Mouse (Mus musculus) MEL (cell line): Measurements from ENCODE around the gene Cyp27a1. TPM values are rescaled to one million over a fixed set of nuclear protein-coding genes. Genes with fewer than 3 reads are reported as not detected.

Source experiments
- DNase-seq: peaks from one replicate; pipeline ENCODE4 v3.0.0; 2011; ENCODE audit warnings: low read depth, low spot score
- H3K27ac ChIP-seq: 2 replicates; pipeline ENCODE4 v1.5.1; 2012; ENCODE audit warnings: low read depth, mild to moderate bottlenecking, control low read depth, low read length, moderate library complexity; ENCODE audit not compliant: control insufficient read depth
- H3K27me3 ChIP-seq, 2 experiments: fragments of 150-350 bp in 1 of 2; sonication (generic) in 1 of 2; 2 replicates each; pipeline ENCODE4 v1.6.1; 2012; ENCODE audit warnings: low read length in 2 of 2, mild to moderate bottlenecking in 2 of 2, improper control_type of control experiment in 1 of 2, moderate library complexity in 1 of 2; ENCODE audit not compliant: insufficient read depth in 2 of 2, control insufficient read depth in 1 of 2
- H3K36me3 ChIP-seq, 2 experiments: 2 replicates each; pipeline ENCODE4 v1.6.1; 2012 to 2014; ENCODE audit warnings: low read length in 2 of 2, improper control_type of control experiment in 1 of 2, inconsistent platforms in 1 of 2, mild to moderate bottlenecking in 1 of 2; ENCODE audit not compliant: insufficient read depth in 2 of 2, control insufficient read depth in 1 of 2
- H3K4me1 ChIP-seq, 2 experiments: fragments of 150-350 bp in 1 of 2; sonication (generic) in 1 of 2; 2 replicates each; pipeline ENCODE4 v1.6.1; 2012; ENCODE audit warnings: low read length in 2 of 2, improper control_type of control experiment in 1 of 2, mild to moderate bottlenecking in 1 of 2; ENCODE audit not compliant: insufficient read depth in 2 of 2, control insufficient read depth in 1 of 2
- H3K4me3 ChIP-seq, 2 experiments: fragments of 150-350 bp in 1 of 2; sonication (generic) in 1 of 2; 2 replicates each; pipeline ENCODE4 v1.5.1; 2012; ENCODE audit warnings: low read depth in 2 of 2, low read length in 2 of 2, mild to moderate bottlenecking in 2 of 2, moderate library complexity in 2 of 2, control low read depth in 1 of 2, improper control_type of control experiment in 1 of 2; ENCODE audit not compliant: control insufficient read depth in 1 of 2, insufficient read depth in 1 of 2
- H3K79me2 ChIP-seq: 2 replicates; pipeline ENCODE4 v1.6.1; 2012; ENCODE audit warnings: mild to moderate bottlenecking, low read length, moderate library complexity; ENCODE audit not compliant: control insufficient read depth, poor library complexity, insufficient read depth
- H3K9ac ChIP-seq: 2 replicates; pipeline ENCODE4 v1.6.1; 2012; ENCODE audit warnings: low read depth, mild to moderate bottlenecking, control low read depth, low read length, moderate library complexity; ENCODE audit not compliant: control insufficient read depth, poor library complexity, severe bottlenecking
- H3K9me3 ChIP-seq: fragments of 150-350 bp; sonication (generic); replicated peaks from 2 replicates; pipeline ENCODE4 v1.6.1; 2012; ENCODE audit warnings: mild to moderate bottlenecking, low read length, improper control_type of control experiment, moderate library complexity; ENCODE audit not compliant: insufficient read depth
- BHLHE40 ChIP-seq: IDR thresholded peaks from 2 replicates; pipeline ENCODE4 v1.6.1; 2012; ENCODE audit warnings: low read depth, mild to moderate bottlenecking, inconsistent platforms, low read length, improper control_type of control experiment, borderline replicate concordance
- CHD1 ChIP-seq: IDR thresholded peaks from 2 replicates; pipeline ENCODE4 v1.6.1; 2012; ENCODE audit warnings: low read depth, mild to moderate bottlenecking, inconsistent platforms, low read length, improper control_type of control experiment
- CHD2 ChIP-seq: IDR thresholded peaks from 2 replicates; pipeline ENCODE4 v1.6.1; 2011; ENCODE audit warnings: low read length, improper control_type of control experiment
- E2F4 ChIP-seq: IDR thresholded peaks from 2 replicates; pipeline ENCODE4 v1.6.1; 2011; ENCODE audit warnings: low read depth, low read length, improper control_type of control experiment, borderline replicate concordance
- ETS1 ChIP-seq: IDR thresholded peaks from 2 replicates; pipeline ENCODE4 v1.6.1; 2012; ENCODE audit warnings: low read depth, mild to moderate bottlenecking, inconsistent platforms, low read length, improper control_type of control experiment, moderate library complexity
- HCFC1 ChIP-seq: IDR thresholded peaks from 2 replicates; pipeline ENCODE4 v1.6.1; 2012; ENCODE audit warnings: low read depth, mild to moderate bottlenecking, inconsistent platforms, low read length, improper control_type of control experiment, moderate library complexity
- MYB ChIP-seq: IDR thresholded peaks from 2 replicates; pipeline ENCODE4 v1.6.1; 2011; ENCODE audit warnings: mild to moderate bottlenecking, low read depth, low read length, improper control_type of control experiment
- POLR2A ChIP-seq, 2 experiments: IDR thresholded peaks; 2 replicates each; pipeline ENCODE4 v1.6.1; 2011 to 2012; ENCODE audit warnings: low read length in 2 of 2, mild to moderate bottlenecking in 2 of 2, control low read depth in 1 of 2, improper control_type of control experiment in 1 of 2, low read depth in 1 of 2, moderate library complexity in 1 of 2; ENCODE audit not compliant: control insufficient read depth in 1 of 2, insufficient read depth in 1 of 2, poor library complexity in 1 of 2
- POLR2AphosphoS5 ChIP-seq: IDR thresholded peaks from 2 replicates; pipeline ENCODE4 v1.6.1; 2012; ENCODE audit warnings: low read depth, borderline replicate concordance, mild to moderate bottlenecking, inconsistent platforms, low read length, moderate library complexity, mixed read lengths
- SMC3 ChIP-seq: IDR thresholded peaks from 2 replicates; pipeline ENCODE4 v1.6.1; 2011; ENCODE audit warnings: low read depth, low read length, improper control_type of control experiment
- TBP ChIP-seq: IDR thresholded peaks from 2 replicates; pipeline ENCODE4 v1.8.0; 2011; ENCODE audit warnings: low read depth, low read length, improper control_type of control experiment
- ZC3H11A ChIP-seq: IDR thresholded peaks from 2 replicates; pipeline ENCODE4 v1.6.1; 2012; ENCODE audit warnings: low read depth, mild to moderate bottlenecking, inconsistent platforms, low read length, improper control_type of control experiment
- polyA plus RNA-seq, 2 experiments: library from polyadenylated mRNA; stranded (reverse) in 1 of 2; unstranded in 1 of 2; fragments of >175 nt in 1 of 2; fragments of >200 nt in 1 of 2; gene quantifications; 2 replicates each; pipeline versions ENCODE4 v1.2.1 to v1.2.4; 2012; ENCODE audit warnings: low replicate concordance in 2 of 2, low read depth in 1 of 2; ENCODE audit not compliant: insufficient read length in 2 of 2, insufficient read depth in 1 of 2, missing spikeins in 1 of 2
- total RNA-seq: library from RNA; depleted of rRNA; stranded (reverse); fragments of 300-350 nt; gene quantifications from 2 replicates; pipeline ENCODE4 v1.2.3, GENCODE M21; 2012

Cyp27a1 gene
- total and polyA plus RNA-seq, 3 experiments: not detected

- TF ChIP-seq TBP: no peak
- TF ChIP-seq MYB: no peak
- TF ChIP-seq POLR2AphosphoS5: no peak
- H3K36me3 ChIP-seq: peaks cover 2 to 13% of the 10 kb centered on the region in 2 experiments; a peak in 2 of 4 replicates
- no peaks in the 10 kb centered on the region for H3K9me3 ChIP-seq
These were observed 40.6 kb upstream of the Cyp27a1 start for GRCm38 (mm10) chr1:74672731-74673130.

DNA sequence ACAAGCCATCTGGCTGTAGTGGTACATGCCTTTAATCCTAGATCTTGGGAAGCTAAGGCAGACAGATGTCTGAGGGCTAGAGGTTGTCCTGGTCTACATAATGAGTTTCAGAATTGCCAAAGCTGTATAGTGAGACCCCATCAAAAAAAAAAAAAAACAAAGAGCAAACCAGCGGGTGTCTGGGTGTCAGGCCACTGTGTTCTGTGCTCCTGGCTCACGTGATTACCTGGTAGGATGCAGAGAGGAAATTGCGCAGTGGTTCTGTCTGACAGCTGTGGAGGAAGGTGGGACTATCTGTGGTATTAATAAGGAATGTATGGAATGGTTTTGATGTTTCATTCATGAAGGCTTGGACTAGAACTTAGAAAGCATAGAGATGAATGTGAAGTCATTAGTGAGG, 36.5 kb upstream of the Cyp27a1 start:
- no peaks in the 10 kb centered on the region for H3K4me1 ChIP-seq
- H3K27me3 ChIP-seq: no peaks in the 10 kb centered on the region
- no peaks in the 10 kb centered on the region for H3K9me3 ChIP-seq
- H3K4me3 ChIP-seq: no peak overlapping the region
- peaks cover 0 to 24% of the 10 kb centered on the region in 2 experiments; a peak in 2 of 4 replicates for H3K36me3 ChIP-seq
- H3K79me2 ChIP-seq: peaks cover 1% of the 10 kb centered on the region; the same call in 1 of the 2 replicates
- no peak overlapping the region for H3K27ac ChIP-seq
- H3K9ac ChIP-seq: no peak overlapping the region
- DNase-seq: no peak
- TF ChIP-seq CHD2 (no peak), TBP (no peak), SMC3 (no peak), BHLHE40 (no peak), ETS1 (no peak), E2F4 (no peak)

More at GRCm38 (mm10) chr1:74672731-74673130, 40.6 kb upstream of the Cyp27a1 start:
- DNase-seq: no peak
- no peaks in the 10 kb centered on the region for H3K4me1 ChIP-seq
- peaks cover 7% of the 10 kb centered on the region; the same call in 1 of the 2 replicates for H3K79me2 ChIP-seq
- no peak overlapping the region for H3K27ac ChIP-seq
- H3K4me3 ChIP-seq: no peak overlapping the region
- no peaks in the 10 kb centered on the region for H3K27me3 ChIP-seq
- no peak overlapping the region for H3K9ac ChIP-seq

- H3K36me3 ChIP-seq: peaks cover 0 to 21% of the 10 kb centered on the region in 2 experiments; a peak in 2 of 4 replicates
- no peak for TF ChIP-seq POLR2A (IDR thresholded peaks at IDR 0.05; ENCODE audit: control insufficient read depth in 1 of 2, insufficient read depth in 1 of 2, low read depth in 1 of 2, low read length in 2 of 2, poor library complexity in 1 of 2)
- TF ChIP-seq ZC3H11A: no peak
- TF ChIP-seq CHD1: no peak
- no peak for TF ChIP-seq POLR2AphosphoS5
- no peak for TF ChIP-seq HCFC1
- no peak overlapping the region for H3K4me3 ChIP-seq
These were observed 35.5 kb upstream of the Cyp27a1 start for GRCm38 (mm10) chr1:74677843-74678242.

More at GRCm38 (mm10) chr1:74677843-74678242, 35.5 kb upstream of the Cyp27a1 start:
- no peak overlapping the region for H3K9ac ChIP-seq
- H3K4me1 ChIP-seq: no peaks in the 10 kb centered on the region
- H3K27ac ChIP-seq: no peak overlapping the region
- DNase-seq: no peak
- no peaks in the 10 kb centered on the region; the same call in 1 of the 2 replicates for H3K79me2 ChIP-seq
- no peaks in the 10 kb centered on the region for H3K9me3 ChIP-seq
- H3K27me3 ChIP-seq: no peaks in the 10 kb centered on the region
